Mouse (Mus musculus) heart, postnatal 0 days (tissue): ENCODE data around the gene 1600002K03Rik.

ENCODE experiments used
- CTCF ChIP-seq: IDR thresholded peaks from 2 replicates; pipeline ENCODE4 v1.5.1; 2016; ENCODE audit warnings: antibody characterized with exemption, control low read depth, low read depth
- EP300 ChIP-seq: IDR thresholded peaks from 2 replicates; pipeline ENCODE4 v1.6.1; 2016; ENCODE audit warnings: antibody characterized with exemption, low read depth

- TF ChIP-seq CTCF (no peak), EP300 (no peak)
Measured at GRCm38 (mm10) chr10:80208248-80208647, 35.5 kb downstream of the 1600002K03Rik start.
